Mouse (Mus musculus) cerebellum, adult 8-10 months (tissue): Measurements from ENCODE around the gene R3hdm4.
"Not testable (repeated sequence)": the region's sequence is repeated elsewhere in the genome, so short reads cannot be mapped to it uniquely, and the experiment has no call there.

Source experiments
- DNase-seq: peaks from one replicate; pipeline ENCODE4 v3.0.0; 2022

R3hdm4 gene

DNA sequence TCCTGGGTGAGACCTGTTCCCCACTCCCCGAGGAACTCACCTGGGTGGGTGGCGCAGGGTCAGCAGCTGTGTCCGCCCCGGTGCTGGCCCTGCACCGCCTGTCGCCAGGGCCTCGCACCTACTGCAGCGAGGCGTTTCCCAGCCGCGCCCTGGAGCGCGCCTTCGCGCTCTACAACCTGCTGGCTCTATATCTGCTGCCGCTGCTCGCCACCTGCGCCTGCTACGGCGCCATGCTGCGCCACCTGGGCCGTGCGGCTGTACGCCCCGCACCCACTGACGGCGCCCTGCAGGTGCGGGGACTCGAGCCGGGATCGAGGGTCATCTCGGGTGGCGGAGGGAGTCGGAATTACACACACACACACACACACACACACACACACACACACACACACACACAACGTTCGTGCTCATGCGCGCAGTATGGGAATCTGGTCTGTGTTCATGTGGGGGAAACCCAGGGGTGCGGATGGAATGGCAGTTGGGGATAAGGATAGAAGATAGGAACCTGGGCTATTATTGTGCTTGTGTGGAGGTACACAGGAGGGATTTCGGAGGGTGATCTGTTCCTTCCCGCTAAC is at the start of gene R3hdm4:
TSS of gene R3hdm4 (minus strand) at position 251 of the 578 bp plus-strand sequence.
- DNase-seq: no peak

DNA sequence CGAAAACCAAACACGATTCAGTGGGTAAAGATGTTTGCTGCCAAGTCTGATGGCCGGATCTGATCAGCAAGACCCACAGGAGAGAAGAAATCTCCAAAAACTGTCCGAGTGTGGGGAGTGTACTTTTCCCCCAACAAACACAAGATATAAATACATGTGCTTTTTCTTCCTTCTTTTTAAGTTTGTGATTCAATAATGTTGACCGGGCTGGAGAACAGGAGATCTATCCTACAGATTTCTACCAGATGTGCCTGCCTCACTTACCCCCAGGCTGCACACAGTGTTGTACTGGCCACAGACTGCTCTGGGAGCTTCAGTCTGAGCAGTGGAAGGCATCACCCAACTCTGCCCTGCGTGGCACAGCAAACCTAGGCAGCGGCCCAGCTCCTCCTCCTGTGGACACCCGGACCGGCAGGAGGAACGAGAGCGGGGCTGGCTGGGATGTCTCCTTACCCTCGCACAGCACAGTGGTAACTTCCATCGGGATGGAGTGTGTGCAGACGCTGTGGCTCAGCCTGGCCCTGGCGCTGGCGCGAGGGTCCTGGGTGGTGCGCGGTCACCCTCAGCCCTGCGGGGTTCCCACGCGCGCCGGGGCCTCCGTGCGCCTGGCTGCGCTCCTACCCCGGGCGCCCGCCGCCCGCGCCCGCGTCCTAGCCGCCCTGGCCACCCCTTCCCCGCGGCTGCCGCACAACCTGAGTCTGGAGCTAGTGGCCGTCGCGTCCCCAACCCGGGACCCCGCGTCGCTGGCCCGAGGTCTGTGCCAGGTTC is 49.6 kb upstream of the R3hdm4 start, which contains the start of gene Grin3b:
TSS of gene Grin3b (plus strand) at position 301 of the 768 bp plus-strand sequence.
- DNase-seq: no peak

DNA sequence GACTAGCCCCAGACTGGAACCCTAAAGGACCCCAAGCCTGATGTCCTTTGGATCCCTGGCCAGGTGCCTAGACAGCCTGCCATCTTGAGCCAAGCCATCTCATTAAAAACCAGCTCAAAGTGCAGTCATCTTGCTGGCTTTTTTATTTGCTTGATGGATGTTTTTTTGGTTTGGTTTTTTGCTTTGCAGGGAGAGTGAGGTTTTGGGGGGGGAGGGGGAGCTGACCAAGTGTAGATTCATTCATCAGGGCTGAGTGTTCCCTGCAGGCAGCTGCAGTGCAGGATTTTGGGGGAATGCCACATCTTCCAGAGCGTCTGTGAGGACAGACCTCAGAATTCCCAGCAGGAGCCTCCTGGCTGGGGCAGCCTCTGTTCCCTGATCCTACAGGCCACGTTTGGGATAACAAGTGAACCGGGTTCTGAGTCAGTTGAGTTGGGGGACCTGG is 48.1 kb upstream of the R3hdm4 start:
- DNase-seq: no peak

DNA sequence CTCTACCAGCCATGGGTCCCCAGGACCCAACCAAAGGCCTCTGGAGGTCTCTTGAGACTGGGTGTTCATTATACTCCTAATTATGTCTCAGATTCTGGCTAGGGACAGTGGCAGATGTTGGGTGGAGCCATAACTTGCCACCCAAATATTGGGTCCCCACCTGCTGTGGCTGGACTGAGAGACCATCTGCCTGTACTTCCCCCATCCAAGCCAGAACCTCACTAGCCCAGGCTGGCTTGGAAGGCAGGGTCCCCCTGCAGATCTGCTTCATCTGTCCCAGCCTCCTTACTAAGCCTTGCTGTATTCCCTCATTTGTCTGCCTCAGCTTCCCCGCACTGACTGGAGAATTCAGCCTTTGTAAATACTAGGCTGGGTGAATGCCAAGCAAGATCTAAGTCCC is 47.2 kb upstream of the R3hdm4 start:
- DNase-seq: no peak

DNA sequence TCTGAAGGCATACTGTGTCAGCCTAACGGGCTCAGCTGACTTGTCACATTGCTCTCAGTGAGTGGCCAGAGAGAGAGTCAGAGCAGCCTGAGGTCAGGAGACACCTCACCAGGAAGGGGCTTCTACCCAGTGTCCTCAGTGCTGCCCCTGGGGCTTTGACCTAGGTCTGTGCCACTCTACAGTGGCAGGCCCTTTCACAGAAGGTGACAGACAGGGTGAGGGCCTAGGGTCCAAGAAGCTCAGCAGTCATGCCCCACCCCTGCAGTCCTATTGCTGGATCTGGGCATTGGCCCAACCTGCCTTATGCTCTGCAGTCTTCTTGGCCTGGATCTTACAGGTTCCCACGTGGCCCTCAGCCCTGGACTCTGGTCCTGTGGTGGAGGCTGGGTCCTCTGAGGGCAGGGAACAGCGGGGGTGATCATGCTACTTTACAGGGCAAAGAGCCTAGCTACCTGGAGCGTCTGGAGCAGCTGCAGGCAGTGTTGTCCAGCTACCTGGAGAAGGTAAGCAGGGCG is 45.9 kb upstream of the R3hdm4 start:
- no peak for DNase-seq

DNA sequence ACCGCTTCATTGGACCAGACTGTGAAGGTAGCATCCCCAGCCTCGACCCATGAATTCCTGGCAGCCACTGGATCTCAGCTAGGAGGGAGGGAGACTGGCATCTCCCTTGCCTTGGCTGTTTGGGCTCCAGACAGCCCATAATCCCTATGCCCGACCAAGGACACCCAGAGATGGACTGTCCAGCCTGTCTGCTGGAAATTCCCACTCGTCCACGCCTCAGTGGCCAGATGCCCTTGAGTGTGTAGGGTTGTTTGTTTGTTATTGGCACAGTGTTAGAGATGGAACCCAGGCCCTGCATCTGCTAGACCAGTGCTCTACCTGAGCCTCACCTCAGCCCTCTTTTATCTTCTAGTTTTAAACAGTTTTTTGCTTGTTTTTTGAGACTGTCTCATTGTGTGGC is 44.3 kb upstream of the R3hdm4 start:
- DNase-seq: no peak

DNA sequence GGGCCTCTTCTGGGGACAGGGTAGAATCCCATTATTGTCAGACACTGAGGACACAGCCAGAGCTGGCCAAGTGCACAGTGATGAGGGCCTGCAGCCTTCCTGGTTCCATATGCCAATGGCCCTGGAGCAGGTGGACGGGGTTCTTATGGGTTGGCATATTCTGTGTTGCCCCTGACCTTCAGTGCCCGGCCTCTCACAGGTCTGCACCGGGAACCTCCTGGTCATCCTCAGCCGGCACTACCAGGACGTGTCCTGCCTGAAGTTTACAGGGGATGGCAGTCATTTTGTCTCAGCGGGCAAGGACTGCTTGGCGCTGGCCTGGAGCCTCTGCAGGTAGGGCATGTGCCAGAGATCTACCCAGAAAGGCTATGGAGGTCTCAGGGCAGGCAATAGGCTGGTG is 43.7 kb upstream of the R3hdm4 start:
- DNase-seq: no peak

DNA sequence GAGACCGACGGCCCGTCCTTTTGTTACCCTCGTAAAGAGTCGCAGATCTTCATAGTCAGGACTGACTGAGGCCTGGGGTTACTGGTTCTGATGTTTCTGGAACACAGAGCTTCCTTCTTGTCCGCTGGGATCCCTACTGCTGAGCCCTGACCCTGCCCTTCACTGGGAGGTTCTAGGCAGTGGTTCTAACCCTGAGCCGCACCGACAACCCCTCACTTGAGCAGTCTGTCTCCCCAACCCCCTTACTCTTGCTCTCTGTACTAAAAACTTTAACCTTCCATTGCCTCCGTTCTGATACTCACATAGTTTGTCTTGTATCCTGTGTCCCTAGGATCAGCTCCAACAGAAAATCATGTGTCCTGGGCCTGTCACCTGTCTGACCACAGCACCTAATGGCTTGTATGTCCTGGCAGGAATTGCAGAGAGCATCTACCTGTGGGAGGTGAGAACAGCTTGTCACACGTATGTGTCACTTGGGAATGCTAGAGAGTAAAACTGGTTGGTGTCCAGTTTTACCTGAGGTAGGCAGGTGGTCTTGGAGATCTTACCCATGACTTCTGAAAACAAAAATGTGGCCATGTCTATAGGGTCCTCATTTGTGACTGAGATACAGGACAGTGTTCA is 39.8 kb upstream of the R3hdm4 start:
- no peak for DNase-seq

DNA sequence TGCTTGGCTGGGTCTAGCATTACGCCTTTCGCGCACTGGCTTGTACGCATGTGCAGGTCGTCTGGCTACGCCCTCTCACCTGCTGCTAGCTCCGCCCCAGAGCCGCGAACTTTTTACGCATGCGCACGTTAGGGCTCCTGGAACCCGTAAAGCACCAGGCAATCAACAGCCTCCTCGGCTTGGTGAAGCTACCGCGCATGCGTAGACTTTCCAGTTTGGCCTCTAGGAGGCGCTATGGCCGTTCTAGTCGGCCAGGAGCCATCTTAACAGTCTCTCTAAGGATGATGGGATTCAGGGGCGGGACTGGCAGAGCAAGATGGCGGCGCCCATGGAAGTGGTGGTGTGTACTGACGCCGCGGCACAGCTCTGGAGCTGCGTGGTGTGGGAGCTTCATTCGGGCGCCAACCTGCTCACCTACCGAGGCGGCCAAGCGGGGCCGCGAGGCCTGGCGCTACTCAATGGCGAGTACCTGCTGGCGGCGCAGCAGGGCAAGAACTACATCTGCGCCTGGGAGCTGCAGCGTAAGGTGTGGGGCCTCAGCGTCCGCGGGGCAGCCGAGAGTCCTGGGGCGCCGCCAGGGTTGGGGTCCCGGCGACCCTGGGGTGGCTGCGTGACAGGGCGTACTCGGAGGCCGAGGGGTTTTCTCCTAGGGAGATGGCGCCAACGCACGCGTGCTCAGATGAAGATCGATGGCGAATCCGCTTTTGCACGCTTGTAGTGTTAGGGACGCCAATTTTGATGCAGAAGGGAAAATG is 39.0 kb upstream of the R3hdm4 start, which contains the start of gene Wdr18:
TSS of gene Wdr18 (plus strand) at position 306 of the 755 bp plus-strand sequence.
- DNase-seq: peak; percentile 100

DNA sequence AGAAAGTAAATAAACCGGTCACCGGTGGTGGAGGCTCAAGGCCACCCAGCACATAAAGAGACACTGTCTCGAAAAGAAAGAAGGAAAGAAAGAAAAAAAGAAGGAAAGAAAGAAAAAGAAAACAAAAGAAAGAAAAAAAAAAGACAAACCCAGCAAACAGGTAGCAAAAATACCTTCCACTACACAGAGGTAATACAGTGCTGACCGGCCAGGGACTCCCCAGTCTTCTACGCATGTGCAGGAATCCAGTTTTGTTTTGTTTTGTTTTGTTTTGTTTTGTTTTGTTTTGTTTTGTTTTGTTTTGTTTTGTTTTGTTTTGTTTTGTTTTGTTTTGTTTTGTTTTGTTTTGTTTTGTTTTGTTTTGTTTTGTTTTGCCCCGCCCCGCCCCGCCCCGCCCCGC is 38.4 kb upstream of the R3hdm4 start:
- not testable (repeated sequence) for DNase-seq

DNA sequence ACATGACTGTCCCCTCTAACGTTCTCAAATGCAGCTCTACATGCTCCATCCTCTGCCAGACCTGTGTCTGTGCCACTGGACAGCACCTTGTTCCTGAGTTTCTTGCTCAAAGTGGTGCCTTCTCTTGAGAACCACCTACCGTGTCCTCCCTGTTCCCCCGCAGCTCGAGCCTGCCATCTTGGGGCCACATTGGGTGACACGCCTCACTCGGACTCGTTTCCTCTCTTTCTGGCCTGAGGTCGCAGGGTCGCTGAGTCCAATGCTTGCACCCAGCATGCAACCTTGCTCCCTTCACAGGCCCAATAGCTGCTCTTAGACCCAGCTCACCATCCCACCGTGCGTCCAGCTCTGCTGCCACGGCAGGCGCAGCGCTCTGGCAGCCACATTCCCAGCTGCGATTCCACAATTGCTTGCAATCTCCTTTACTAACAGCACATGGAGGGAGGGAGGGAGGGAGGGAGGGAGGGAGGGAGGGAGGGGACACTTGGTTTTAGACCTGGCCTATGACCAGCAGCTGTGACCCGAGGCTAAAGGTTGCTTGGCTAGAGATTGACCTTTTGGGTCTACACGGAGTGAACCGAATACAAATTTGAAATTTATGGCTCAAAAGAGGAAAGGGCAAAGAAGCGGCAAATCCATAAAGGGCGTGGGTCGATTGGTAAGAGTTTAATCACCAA is 37.3 kb upstream of the R3hdm4 start:
- peak; percentile 83 for DNase-seq

DNA sequence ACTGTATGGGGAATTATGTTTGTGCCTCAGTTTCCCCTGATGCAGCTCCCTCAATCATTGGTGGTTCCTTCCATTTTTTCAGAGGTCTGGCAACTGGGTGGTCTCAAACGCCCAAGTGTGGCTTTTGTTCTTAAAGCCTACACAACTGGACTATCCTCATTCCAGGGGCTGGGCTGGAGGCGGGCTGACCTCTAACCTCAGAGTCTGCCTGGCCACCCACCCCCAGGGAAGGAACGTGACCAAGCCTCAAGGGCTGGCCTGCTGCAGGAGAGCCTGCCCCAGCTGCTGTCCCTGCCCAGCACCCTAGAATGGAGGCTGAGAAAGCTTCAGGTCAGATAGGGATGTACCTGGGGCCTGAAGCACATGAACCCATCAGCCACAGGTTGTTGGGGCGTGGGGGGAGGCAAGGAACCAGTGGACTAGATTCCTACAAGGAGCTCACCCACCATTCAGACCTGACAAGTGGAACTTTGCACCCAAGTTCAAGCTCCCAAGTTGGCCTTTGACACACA is 35.7 kb upstream of the R3hdm4 start:
- no peak for DNase-seq

DNA sequence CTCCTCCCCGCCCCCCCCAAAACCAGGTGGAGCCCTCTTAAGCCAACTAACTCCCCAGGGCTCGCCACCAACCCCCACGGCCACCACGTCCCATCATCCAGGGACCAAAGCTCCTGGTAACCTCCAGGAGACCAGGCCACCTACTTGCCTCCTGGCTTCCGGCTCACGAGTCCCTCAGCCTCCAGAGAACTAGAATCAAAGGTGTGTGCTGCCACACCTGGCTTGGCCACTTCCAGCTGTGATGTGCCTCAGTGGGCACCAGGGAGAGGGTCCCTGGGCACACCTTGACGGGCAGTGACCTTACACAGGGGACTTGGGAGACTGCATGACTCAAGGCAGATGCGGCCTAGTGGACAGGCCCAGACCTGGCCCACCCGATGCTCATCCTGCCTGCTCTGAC is 34.7 kb upstream of the R3hdm4 start:
- no peak for DNase-seq

DNA sequence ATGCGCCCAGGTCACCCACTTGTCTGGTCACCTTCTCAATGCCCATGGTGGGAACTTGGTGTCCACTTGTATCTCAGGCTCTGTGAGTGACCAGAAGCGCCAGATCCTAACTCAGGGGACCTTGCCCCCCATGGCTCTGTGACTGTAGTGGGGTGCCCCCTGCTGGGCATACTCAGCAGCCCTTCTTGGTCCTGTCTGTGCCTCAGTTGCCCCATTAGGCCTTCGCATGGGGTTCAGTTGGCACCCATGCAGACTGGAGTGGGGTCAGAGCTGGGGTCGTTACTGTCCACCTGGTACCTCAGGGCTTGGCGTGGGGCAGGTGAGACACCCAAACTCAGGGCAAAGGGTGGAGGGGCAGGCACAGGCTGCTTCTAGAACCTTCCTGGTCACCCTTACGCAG is 32.9 kb upstream of the R3hdm4 start:
- DNase-seq: no peak

DNA sequence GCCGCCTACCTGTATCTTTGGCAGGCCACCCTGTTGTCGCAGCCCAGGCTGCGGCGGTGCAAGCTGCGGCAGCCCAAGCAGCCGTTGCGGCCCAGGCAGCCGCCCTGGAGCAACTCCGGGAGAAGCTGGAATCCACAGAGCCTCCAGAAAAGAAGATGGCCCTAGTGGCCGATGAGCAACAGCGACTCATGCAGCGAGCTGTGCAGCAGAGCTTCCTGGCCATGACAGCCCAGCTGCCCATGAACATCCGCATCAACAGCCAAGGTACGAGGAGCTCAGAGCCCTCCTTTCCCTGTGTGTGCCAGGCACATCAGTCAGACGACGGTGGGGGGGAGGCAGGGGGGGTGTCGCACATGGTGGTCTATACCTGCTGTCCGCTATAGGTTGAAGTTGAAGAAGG is 29.7 kb upstream of the R3hdm4 start:
- DNase-seq: no peak

DNA sequence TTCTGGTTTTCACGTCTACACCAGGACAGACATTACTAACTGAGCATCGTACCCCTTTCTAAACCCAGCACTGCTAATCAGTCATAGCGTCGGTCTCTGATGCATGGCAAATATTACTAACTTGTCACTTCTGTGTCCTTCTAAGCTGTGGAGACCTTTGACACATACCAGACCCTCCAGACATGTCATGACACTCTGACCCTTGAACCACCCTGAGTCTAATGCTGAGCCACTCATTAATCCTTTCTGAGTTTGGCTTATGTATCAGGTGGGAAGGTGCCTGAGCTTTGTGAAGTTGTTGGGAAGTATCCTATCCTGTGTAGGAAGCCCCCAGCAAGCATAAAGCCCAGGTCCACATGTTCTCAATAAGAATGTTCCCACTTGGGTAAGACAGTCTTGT is 28.9 kb upstream of the R3hdm4 start:
- DNase-seq: no peak

DNA sequence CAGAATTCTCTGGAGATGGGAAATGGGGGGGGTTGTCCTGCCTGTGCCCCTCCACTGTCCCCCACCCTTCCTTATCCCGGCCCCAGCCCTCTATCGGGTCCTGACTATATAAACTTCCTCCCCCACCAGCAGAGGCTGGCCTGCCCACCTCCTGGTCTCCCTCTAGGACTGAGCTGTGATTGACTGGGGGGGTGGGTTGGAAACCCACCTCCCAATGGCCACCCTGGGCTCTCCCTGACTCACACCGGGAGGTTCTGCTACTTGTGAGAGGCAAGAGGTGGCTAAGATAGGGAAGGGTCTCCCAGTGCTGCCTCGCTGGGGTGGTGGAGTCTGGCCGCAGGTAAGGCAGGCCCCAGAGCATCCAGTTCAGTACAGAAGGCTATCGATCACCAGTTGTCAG is 26.5 kb upstream of the R3hdm4 start:
- DNase-seq: no peak

DNA sequence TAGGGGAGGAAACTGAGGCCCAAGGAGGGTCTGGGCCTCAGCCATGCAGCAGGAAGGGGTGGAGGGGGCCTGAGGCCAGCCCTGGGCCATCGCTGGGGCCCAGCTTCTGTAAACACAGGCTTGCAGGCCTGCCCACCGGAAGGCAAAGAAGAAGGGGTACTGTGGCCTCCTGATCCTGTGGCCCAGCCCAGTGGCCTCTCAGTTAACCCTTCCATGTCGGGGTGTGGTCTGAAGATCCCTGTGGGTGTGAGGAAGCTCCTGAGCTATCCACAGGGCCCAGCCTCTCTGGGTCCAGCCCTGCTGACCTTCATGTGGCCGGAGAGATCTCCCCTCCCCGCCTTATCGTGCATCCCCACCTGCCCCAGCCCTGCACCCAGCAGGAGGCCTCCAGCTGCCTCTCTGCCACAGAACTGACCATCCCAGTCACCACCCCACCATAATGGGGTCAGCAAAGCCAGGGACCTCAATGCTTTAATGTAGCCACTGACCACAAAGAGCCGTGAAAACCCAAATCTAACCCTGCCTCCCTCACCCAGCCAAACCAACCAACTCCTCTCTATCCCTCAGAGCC is 25.8 kb upstream of the R3hdm4 start:
- DNase-seq: no peak

DNA sequence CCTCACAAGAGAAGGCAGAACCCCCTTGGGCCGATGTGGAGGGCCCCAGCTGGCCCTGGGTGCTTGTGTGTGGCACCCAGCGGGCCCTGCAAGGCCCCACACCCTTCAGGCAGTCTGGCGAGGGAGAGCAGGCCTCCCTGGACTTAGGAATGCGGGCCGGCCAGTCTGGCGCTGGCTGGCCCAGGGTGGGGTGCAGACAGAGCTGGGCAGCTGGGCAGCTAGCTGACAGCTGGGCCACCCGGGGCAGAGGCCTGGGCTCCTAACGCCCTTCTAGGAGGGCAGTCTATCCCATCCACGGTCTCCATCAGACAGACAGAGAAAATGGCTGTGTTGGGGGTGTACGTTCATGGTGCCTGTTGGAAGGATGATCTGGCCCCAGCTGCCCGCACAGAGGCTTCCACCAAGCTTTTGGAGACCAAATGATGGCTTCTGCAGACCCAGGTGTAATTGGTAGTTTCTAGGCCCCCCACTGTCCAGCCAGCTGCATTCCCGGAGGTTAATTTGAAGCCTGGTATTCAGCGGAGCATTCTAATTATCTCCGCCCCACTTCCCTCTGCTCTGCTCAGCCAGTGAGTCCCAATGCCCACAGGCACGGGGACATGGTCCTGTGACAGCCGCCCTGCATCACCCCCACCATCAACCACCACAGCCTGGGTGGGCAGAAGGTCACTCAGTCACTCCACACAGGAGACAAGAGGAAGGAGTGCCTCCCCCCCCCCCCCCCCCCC is 24.7 kb upstream of the R3hdm4 start:
- no peak for DNase-seq

DNA sequence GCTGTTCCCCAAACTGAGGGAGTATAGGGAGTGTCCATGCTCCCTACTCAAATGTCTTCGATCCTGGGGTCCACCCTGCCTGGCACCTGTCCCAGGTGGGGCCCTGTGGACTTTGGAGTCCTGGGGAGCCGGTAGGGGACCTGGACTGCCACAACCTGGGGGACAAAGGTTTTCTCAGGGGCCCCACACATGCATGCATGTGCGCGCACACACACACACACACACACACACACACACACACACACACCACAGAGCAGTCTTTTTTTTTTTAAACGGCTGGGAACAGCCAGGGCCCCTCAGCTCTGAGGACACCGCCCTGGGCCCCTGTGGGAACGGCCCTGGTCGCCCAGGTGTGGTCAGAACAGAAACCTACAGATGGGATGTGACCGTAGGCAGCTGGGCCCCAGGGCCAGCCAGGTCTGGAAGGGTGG is 22.5 kb upstream of the R3hdm4 start:
- DNase-seq: no peak

DNA sequence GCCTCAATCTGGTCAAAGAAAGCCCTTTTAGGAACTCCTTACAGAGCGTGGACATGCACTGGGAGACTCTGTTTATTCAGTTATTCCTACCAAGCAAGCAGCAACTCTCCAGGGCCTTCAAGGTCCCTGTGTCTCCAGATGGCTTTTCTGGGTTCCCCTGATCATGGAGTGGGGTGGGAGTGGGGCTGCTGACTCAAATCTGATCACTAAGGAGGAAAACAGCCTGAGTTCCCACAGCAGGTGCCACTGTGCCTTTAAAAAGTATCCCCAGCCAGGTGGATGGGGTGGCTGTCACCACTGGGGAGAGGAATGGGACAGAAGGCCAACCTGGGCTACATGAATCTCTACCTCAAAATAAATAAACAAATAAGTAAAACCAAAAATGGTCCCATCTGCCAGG is 22.0 kb upstream of the R3hdm4 start:
- no peak for DNase-seq
